Mouse (Mus musculus): ENCODE measurements around the gene Runx2.

Gene Runx2

DNA sequence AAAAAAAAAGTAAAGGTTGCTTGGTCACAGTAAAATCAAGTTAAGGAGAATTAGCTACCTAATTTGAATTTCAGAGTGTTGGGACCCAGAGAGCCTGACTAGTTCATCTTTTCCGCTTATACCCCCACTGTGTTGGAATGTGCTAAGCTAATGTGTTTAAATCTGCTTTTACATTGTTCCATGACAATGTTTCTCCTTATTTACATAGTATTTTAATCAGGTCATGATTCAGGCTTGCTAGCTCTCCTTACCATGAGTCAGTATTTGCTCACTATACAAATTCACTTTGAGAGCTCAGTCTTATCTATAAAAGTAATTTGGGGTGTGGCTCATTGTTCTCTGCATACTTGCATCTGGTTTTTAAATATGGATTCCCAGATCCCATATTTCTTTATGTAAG, 47.2 kb downstream of the Runx2 start:
- peak; percentile 14 for DNase-seq (ENCODE audit: low read depth)

DNA sequence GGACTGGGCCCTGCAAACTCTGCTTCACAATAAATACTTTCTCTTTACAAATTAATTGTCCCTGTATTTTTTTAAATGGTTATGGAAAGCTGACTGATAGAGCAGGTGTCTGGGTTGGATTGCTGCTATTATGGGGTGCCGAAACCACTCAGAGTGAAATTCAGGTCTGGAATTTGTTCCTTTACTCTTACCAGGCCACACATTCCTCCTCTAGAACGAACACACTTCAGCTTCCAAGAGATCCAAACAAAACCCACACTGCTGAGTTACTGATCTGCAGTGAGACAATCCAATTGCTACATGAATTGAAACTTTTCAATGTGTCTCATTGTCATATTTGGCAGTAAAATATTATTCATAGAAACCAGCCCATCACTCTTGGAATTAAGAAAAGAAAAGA, 47.6 kb downstream of the Runx2 start:
- no peak for DNase-seq (ENCODE audit: low read depth)

DNA sequence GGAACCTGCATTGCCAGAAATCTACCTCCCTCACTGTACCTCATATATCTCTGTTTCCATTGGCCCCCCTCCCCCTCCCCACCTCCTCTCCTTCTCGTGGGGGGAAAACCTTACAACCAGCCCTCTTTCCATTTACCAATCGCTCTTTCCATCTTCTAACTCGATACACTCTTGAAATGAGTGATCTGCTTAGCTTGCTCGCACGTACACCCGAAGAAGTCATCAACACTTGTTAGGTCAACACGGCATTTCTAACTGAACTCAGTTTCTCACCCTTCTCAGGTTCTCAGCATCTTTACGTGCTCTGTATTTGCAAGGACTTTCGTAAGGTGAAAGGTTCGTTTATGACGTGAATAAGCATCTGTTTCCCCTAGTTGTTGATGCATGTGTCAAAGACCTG, 48.3 kb downstream of the Runx2 start:
- no peak for DNase-seq (ENCODE audit: low read depth)

DNA sequence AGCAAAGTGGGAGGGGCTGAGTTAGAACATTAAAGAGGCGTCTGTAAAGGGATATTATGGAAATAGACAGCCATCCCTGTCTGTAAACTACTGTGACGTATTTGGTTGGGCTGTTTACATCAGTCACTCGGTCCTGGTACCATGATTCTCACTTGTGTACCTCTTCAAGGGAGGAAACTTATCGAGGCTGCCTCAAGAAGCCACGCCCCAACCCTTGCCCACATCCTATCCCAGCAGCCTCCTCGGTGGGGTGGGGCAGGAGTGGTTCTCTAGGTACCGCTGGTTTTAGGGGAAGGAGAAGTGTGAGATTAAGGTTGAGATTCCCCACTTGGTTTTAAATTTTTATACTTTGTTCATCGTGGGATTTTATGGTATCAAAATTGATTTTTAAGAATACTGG, 69.2 kb downstream of the Runx2 start:
- DNase-seq (ENCODE audit: low read depth): no peak

DNA sequence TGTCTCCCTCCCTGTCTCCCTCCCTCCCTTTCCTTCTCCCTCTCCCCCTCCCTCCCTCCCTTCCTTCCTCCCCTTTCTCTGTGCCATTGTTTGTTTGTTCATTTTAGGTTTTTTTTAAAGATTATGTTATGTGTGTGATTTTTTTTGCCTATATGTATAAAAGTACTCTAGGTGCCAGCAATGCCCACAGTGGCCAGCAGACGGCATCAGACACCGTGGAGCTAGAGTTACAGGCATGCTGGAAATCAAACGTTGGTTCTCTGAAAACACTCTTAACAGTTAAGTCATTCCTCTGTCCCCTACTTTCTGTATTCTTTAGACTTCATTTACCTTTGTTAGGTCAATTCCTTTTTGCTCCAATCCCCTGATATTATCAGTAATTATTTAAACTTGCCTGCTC, 70.8 kb downstream of the Runx2 start:
- no peak for DNase-seq (ENCODE audit: low read depth)

DNA sequence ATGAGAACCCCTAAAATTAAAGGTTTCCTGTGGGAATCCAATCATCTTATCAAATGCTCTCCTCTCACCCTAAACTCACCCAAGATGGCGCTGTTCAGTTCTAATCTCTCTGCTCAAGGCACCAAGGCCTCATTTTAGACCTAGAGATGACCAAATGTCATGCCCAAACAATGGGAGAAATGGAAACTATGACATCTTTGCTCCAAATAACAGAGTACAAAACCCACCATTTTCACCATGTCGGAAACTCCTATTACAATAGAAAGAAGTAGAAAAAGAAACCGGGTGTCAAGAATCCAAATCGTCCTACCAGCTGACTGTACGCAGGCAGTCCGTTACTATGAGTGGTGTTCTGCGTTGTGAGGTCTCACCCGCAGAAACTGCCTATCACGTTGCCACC, 72.4 kb downstream of the Runx2 start:
- DNase-seq (ENCODE audit: low read depth): no peak

DNA sequence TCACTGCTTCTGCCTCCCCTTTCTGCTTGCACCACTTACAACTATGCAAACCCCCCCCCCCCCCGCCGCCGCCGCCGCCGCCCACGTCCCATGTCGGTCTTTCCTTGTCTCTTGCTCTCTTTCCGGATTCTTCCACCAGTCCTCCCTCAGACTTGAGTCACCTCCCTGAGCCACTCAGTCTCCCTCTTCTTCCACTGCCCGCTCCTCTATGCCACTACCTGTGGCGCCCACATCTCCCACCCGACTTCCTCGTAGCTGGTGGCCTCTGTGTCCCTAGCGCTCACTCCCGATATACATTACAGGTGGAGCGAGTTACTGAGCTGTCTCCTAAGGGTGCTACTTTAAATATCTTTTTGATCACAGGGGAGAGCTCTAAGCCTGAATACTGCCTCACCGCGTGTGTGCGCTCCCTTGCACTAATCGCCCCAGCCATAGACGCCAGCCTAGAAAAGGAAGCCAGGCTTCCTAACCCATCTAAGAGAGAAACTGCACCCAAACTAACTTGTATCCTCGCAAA, 76.4 kb downstream of the Runx2 start:
- peak; percentile 76 for DNase-seq (ENCODE audit: low read depth)

DNA sequence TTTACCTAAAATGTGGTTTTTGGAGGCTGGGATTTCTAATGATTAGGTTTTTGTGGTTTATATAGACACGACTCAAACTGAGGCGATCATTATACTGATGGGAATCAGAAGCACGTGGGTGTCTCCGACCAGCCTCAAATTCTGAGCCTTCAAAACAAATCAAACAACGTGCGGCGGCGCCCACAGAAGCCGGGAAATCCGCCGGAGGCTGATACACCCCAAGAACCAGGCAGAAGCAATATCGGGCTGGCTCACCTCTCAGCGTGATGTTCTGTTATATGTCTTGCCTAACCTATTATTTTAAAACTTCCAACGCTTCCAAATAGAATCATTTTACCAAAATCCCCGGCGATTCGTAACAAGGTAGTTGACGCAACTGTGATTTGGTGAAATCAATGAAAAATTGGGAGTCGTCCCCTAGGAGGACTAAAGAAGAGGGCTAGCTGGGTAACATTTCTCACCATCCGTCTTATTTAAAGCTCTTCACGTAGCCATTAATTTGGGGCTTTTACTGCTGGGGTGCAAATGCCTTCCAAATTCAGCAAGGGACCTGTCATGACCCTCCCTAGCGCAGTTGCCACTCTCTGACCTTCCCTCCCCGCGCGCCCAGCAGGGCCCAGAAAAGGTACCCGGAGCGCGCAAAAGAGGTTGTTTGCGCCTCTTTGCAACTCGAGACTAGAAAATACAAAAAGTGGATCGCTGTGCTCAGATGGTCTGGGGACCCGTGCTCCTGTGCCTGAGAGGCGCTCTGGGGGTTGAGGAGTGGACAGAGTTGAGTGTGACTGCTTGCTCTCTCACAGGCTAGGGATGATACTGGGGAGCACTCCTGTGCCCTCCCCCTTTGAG, 77.1 kb downstream of the Runx2 start:
- peak; percentile 67 for DNase-seq (ENCODE audit: low read depth)

DNA sequence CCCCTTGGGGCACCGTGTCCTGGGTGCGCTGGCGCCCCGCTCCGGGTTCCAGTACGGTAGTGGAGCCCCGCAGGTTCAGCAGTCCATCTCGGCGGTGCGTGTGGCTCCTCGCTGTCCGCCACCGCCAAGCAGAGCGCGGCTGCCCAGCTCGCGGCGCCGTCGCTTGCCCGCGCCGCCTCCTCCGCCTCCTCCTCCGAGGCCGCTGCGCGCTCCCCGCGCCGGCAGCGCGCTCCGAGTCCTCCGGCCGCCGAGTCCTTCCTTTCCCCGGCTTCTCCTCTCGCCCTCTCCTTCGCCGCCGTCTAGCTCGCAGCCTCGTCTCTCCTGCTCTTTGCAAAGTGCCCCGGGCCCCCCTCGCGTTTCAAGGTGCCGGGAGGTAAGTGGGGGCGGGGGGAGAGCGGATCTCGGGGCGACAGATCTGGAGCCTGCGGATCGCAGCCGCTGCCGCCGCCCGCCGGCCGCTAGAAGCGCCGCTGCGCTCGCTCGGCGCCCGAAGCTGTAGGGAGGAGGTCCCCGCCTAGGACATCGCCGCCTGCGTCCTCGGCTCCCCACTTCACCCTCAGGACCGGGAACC, 78.5 kb downstream of the Runx2 start:
- peak; percentile 88 for DNase-seq (ENCODE audit: low read depth)

DNA sequence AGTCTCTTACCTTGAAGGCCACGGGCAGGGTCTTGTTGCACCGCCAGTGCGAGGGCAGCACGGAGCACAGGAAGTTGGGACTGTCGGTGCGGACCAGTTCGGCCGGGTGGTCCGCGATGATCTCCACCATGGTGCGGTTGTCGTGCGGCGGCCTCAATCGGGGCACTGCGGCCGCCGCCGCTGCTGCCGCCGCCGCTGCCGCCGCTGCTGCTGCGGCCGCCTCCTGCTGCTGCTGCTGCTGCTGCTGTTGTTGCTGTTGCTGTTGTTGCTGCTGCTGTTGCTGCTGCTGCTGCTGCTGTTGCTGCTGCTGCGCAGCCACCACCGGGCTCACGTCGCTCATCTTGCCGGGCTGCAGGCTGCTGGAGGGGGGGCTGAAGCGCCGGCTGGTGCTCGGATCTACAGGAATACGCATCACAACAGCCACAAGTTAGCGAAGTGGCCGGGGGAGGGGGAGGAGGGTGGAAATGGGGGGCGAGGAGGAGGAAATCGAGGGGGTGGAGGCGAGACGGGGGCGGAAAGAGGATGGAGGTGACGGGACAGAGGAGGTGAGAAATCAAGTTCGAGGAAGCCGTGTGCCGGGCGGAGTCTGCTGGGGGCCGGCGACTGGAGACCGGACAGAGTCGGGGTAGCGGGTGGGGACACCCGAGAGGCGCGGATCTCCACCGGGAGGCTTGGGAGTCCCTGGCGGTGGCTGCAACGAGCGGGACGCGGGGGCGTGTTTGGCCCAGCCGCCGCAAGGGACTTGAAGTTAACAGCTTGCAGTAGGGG, 79.2 kb downstream of the Runx2 start:
- DNase-seq (ENCODE audit: low read depth): peak; percentile 80

DNA sequence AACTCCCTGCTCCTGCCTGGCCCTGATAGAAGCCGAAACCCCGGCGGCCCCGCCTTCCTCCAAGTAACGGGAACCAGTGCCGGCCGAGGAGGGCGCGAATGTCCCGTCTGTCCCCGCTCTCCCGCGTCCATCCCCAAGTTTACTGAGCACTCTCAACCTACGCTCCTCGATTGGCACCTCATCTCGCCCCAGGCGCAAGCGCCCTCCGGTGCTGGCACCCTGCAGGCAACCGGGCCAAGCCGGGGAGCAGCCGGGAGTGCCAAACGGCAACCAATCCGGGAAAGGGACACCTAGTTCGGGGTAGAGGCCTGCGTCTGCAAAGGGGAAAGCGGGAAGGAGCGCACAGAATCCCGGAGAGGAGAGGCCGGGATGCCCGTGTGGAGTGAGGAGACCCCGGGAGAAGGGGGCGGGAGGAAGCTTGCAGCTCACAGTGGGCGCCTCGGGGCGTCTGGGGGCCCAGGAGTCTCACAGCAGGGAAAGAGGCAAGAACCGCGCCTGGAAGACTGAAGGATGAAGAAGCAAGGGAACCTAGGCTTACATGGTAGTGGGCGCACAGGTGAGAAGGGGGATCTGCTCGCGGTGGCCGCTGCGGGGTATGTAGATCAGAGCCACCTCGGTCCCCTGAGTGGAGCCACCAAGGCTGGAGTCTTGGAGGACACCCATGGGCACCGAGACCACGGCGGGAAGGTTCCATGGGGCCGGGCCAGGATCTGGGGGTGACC, 79.9 kb downstream of the Runx2 start:
- DNase-seq (ENCODE audit: low read depth): peak; percentile 83

DNA sequence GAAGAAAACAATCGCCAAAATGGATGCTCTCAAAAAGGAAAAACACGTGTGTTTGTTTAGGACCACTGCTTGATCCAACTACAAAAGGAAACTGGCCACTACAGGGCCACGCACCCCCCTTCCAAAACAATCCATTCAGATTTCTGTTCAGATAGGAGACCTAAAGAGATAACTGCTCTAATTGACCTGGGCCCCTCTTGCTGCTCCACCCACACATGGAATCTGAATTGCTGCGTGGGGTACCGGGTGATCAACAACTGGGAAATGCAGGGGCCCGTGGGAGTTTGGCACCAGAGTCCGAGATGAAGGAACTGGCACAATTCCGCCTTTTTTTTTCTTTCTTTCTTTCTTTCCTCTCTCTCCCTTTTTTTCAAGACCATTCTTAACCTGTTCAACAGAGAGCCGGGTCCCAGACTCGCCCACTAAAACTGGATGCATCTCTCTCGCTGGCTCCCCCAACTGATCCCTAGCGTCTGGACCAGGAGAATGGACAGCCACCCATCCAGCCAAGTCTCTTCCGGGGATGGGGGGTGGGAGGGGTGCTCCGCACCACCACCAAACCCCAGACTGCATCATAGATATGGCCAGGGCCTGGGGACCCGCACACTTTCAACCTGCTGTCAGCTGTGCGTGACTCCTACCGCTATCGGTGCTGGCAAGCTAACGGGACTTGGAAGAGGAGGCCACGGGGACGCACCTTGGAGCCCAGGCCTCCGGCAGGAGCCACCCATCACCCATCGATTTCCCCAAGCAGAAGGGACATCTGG, 80.9 kb downstream of the Runx2 start:
- peak; percentile 76 for DNase-seq (ENCODE audit: low read depth)

DNA sequence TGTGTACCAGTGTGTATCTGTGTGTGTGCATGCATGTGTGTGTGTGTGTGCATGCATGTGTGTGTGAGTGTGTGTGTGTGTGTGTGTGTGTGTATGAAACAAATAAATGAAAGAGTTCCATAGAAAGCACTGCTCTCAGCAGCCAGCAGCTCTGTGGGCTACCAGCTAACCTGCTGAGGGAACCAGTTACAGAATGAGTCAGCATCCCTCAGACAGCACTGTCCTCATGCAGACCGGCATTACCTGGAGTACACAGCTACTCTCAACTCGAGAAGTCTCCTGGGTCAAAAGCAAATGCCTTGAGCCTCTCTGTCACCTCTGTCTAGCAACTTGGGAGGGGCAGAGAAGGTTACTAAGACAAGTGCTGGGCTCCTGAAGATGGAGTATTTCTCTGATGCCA, 86.1 kb downstream of the Runx2 start:
- DNase-seq (ENCODE audit: low read depth): no peak

DNA sequence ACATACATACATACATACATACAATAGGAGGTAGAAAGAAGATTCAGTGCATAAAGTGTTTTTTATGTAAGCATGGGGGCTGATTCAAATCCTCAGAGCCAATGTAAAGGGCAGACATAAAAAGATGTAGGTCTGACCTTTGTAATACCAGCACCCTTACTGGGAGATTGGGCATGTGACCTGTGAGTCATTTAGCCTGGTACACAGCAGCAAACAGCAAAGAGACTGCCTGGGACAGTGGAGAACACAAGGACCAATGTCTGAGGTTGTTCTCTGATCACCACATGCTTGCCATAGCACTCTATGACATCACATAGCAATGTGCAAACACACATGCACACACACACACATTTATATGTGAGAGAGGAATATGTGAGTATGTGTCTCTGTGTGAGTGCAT, 86.9 kb downstream of the Runx2 start:
- DNase-seq (ENCODE audit: low read depth): no peak

DNA sequence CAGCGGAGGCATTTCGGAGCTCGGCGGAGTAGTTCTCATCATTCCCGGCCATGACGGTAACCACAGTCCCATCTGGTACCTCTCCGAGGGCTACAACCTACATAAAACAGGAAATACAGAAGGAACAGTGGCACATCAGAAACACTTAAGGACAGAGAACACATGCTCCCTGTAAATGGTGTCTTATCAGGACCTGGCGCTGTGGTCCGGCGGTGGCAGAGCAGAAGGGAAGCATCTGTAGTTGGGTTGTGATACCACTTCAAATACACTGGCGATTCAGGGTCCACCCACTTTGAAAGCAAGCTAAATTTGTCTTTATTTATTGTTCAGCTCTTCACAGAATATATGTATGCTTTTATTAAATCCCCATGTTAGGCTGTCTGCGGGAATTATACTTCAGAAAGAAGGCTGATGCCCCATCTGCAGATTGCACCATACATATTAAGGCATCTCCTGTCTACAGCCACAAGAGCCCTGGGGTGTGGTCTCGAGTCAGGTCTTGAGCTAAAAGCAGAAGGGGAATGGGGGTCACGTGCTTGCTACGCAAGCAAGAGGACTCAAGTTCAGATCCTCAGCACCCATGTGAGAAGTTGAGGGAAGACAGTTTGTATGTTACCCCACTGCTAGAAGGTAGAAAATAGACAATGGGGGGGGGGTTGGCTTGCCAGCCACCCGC, 89.7 kb downstream of the Runx2 start:
- no peak for DNase-seq (ENCODE audit: low read depth)

DNA sequence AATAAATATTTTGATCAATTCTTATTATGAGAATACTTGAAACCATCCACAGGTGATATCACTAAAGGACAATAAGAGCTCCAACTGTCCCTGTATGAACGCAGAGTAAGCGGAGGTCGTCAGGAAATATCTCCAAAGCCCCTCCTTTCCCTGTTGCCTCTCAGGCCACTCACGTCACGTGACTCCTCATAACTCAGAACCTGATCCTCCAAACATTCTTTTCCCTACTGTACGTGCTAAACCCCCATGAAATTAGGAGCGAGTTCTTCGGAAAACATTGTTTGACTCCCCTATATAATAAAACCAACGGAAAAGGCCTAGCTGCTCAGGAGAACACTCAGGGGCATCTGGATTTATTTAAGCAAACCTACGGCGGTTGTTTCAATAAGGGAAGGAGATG, 90.3 kb downstream of the Runx2 start:
- no peak for DNase-seq (ENCODE audit: low read depth)

DNA sequence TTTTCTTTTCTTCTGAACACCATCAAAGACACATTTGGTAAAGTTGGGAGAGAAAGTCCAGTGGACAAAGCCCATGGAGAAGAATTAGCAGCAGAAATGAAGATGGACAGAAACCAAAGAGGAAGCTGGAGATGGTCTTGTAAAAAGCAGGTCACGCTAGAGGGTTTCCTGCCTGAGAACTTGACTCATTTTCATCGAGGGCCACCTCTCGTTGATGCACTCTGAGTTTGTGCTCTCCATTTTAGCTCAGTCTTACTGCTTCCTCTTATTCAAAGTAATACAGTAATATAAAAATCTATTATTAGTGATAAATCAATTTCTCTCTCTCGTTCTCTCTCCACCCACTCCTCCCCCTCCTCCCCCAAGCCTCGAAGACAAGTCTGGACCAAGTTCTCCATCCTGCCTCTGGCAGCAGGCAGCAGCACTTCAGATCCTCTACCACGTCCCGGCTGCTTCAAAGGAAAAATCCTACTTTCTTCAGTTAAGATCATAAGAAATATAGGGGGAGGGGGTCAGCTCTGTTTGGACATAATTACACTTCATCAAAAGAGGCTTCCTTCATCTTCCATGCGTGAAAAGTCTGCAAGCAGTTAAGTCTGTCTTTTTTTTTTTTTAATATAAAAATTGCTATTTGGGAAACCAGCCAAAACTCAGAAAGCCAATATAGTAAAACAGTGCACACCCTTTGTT, 92.3 kb downstream of the Runx2 start:
- DNase-seq (ENCODE audit: low read depth): no peak

DNA sequence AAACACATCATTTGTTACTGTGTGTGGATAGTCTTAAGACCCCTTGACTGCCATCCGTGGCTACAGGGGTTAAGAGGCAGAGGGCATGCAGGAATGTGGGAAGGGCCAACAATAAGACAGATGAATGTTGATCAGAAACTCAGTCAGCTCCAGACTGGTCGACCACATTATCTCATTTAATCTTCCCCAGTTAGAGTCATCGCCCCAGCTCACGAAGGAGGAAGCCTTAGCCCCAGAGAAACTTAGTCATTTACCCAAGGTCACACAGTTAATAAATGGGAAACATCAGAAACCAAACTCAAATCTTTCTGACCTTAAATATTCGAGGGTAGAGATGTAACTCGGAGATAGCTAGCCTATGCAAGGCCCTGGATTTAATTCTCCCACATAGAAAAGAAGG, 96.0 kb downstream of the Runx2 start:
- DNase-seq (ENCODE audit: low read depth): no peak

DNA sequence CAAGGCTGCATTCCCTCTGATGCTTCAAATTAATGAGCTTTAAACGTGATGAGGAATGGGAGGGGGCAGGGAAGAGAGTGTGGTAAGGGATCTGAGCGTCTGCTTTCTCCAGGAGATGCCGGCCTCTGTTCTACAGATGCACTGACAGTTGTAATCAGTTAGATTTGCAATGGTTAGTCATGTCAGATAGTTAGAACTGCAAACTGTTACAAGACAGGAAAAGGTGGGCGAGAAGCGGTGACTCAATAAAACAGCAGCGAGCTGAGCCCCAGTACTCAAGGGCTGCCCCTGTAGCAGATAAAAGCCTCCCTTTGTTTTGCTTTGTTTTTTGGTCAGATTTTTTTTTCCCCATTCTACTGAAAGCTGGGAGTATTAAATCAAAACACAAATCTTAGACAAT, 96.6 kb downstream of the Runx2 start:
- peak; percentile 76 for DNase-seq (ENCODE audit: low read depth)

DNA sequence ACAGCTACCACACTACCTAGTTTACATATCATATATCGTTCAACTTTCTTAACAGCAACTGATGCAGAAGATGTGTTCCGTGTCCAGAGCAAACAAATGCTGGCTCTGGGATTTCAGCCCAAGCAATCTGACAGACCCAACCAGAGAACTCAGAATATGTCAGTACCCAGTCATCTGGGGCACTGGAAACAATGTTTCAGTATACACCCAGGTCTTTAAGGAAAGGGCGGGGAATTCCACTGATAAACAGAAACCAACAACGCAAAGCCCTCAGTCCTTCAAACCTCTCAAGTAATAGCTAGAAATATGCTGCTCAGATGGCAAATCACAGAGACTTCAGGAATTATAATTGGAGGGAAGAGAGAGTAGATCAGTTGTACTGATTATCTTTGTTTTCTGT, 100.5 kb downstream of the Runx2 start:
- no peak for DNase-seq (ENCODE audit: low read depth)
